Mouse (Mus musculus) left cerebral cortex, postnatal 4 days (tissue): Measurements from ENCODE around the gene Utrn. TPM values are rescaled to one million over a fixed set of nuclear protein-coding genes. Genes with fewer than 3 reads are reported as not detected.
A peak's percentile ranks its signal among the peaks of the same experiment; 100 is the strongest.
"Not testable (repeated sequence)": the region's sequence is repeated elsewhere in the genome, so short reads cannot be mapped to it uniquely, and the experiment has no call there.

ENCODE experiments used
- DNase-seq: peaks from one replicate; pipeline ENCODE4 v3.0.0-alpha.2; 2022
- intact Hi-C: fragments of 180-260 bp; cut with DNase I; formaldehyde crosslinking; loops from one replicate; pipeline ENCODE4 v1.15.1; 2025
- total RNA-seq, 2 experiments: library from RNA; stranded (reverse); gene quantifications; 2 replicates each; pipeline ENCODE4 v1.2.3; 2021

The Utrn gene
- total RNA-seq, 2 experiments from 2014 or later = 32.1 to 34.6 TPM

GRCm38 (mm10) chr10:12612235-12612863, 256.8 kb downstream of the Utrn start:
- DNase-seq = peak; percentile 67
- intact Hi-C loops = loop anchor here (10.0 kb wide), 1 partner anchor 768 kb away; no protein-coding TSS in a partner anchor

GRCm38 (mm10) chr10:12609896-12610295, 259.3 kb downstream of the Utrn start:
- no peak for DNase-seq
- intact Hi-C loops = loop anchor here (2.0 to 10.0 kb wide), 3 partner anchors 603 to 1161 kb away; no protein-coding TSS in a partner anchor

GRCm38 (mm10) chr10:12608634-12609033, 260.5 kb downstream of the Utrn start:
- intact Hi-C loops = loop anchor here (2.0 kb wide), 1 partner anchor 1160 kb away; no protein-coding TSS in a partner anchor
- DNase-seq = no peak

- intact Hi-C loops = not testable (repeated sequence)
Measured at GRCm38 (mm10) chr10:12607180-12607579, 262.0 kb downstream of the Utrn start.

GRCm38 (mm10) chr10:12595379-12595778, 273.8 kb downstream of the Utrn start:
- intact Hi-C loops = no loop called here
- DNase-seq = no peak

More at GRCm38 (mm10) chr10:12607180-12607579, 262.0 kb downstream of the Utrn start:
- not testable (repeated sequence) for DNase-seq

- intact Hi-C loops = no loop called here
- no peak for DNase-seq
Measured at GRCm38 (mm10) chr10:12594958-12595357, 274.2 kb downstream of the Utrn start.

GRCm38 (mm10) chr10:12593071-12593470, 276.1 kb downstream of the Utrn start:
- intact Hi-C loops = no loop called here
- no peak for DNase-seq

GRCm38 (mm10) chr10:12591946-12592345, 277.2 kb downstream of the Utrn start:
- intact Hi-C loops = no loop called here
- no peak for DNase-seq

- intact Hi-C loops = no loop called here
- no peak for DNase-seq
Measured at GRCm38 (mm10) chr10:12588051-12588450, 281.1 kb downstream of the Utrn start.

- intact Hi-C loops = no loop called here
Measured at GRCm38 (mm10) chr10:12587318-12587717, 281.8 kb downstream of the Utrn start.

GRCm38 (mm10) chr10:12586825-12587224, 282.3 kb downstream of the Utrn start:
- DNase-seq = no peak
- intact Hi-C loops = no loop called here

More at GRCm38 (mm10) chr10:12587318-12587717, 281.8 kb downstream of the Utrn start:
- DNase-seq = no peak

- intact Hi-C loops = no loop called here
- no peak for DNase-seq
Measured at GRCm38 (mm10) chr10:12586200-12586599, 283.0 kb downstream of the Utrn start.

- intact Hi-C loops = no loop called here
- no peak for DNase-seq
Measured at GRCm38 (mm10) chr10:12583473-12583872, 285.7 kb downstream of the Utrn start.

GRCm38 (mm10) chr10:12579048-12579447, 290.1 kb downstream of the Utrn start:
- no peak for DNase-seq
- intact Hi-C loops = no loop called here

GRCm38 (mm10) chr10:12575849-12576435, 293.2 kb downstream of the Utrn start:
- intact Hi-C loops = no loop called here
- DNase-seq = no peak

- intact Hi-C loops = no loop called here
- no peak for DNase-seq
Measured at GRCm38 (mm10) chr10:12574760-12575159, 294.4 kb downstream of the Utrn start.

GRCm38 (mm10) chr10:12573601-12574000, 295.6 kb downstream of the Utrn start:
- intact Hi-C loops = no loop called here
- no peak for DNase-seq

- intact Hi-C loops = no loop called here
- no peak for DNase-seq
Measured at GRCm38 (mm10) chr10:12572759-12573158, 296.4 kb downstream of the Utrn start.

- intact Hi-C loops = no loop called here
- DNase-seq = no peak
Measured at GRCm38 (mm10) chr10:12564425-12564824, 304.7 kb downstream of the Utrn start.

- intact Hi-C loops = no loop called here
- DNase-seq = no peak
Measured at GRCm38 (mm10) chr10:12558810-12559209, 310.4 kb downstream of the Utrn start.

- no peak for DNase-seq
- intact Hi-C loops = no loop called here
Measured at GRCm38 (mm10) chr10:12554090-12554718, 315.0 kb downstream of the Utrn start.

- no peak for DNase-seq
- intact Hi-C loops = no loop called here
Measured at GRCm38 (mm10) chr10:12552890-12553278, 316.3 kb downstream of the Utrn start.
